Mouse (Mus musculus) heart, adult 8-10 months (tissue): ENCODE results near the gene Mmp25. TPM values are rescaled to one million over a fixed set of nuclear protein-coding genes. Genes with fewer than 3 reads are reported as not detected.

ENCODE experiments used
- DNase-seq: peaks from one replicate; pipeline ENCODE4 v3.0.0; 2022; ENCODE audit warnings: low spot score
- total RNA-seq, 4 experiments: library from RNA; stranded (reverse); gene quantifications; 2 replicates each; pipeline ENCODE4 v1.2.4; 2022

Gene Mmp25
- total RNA-seq, 4 experiments from 2014 or later = 0.06 TPM; not detected in 3

- peak; percentile 24 for DNase-seq
Measured at GRCm38 (mm10) chr17:23664556-23665021, 19.5 kb upstream of the Mmp25 start.

GRCm38 (mm10) chr17:23661526-23661925 lies 16.4 kb upstream of the Mmp25 start:
- DNase-seq = no peak

DNA sequence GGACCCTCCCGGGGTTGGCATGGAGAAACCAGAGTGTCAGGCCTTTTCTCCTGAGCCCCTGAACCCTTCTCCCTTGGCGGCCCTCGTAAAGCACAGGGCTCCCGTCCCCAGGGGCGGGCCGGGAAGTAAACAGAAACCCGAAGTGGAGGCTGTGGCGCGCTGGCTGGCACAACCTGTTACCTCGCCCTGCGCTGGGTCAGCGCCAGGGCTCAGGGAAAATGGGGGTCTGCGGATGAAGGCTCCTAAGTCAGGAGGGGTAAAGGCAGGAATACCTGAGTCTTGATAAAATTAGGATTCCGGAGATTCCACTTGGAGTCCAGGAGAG lies 15.8 kb upstream of the Mmp25 start:
- DNase-seq = no peak

DNA sequence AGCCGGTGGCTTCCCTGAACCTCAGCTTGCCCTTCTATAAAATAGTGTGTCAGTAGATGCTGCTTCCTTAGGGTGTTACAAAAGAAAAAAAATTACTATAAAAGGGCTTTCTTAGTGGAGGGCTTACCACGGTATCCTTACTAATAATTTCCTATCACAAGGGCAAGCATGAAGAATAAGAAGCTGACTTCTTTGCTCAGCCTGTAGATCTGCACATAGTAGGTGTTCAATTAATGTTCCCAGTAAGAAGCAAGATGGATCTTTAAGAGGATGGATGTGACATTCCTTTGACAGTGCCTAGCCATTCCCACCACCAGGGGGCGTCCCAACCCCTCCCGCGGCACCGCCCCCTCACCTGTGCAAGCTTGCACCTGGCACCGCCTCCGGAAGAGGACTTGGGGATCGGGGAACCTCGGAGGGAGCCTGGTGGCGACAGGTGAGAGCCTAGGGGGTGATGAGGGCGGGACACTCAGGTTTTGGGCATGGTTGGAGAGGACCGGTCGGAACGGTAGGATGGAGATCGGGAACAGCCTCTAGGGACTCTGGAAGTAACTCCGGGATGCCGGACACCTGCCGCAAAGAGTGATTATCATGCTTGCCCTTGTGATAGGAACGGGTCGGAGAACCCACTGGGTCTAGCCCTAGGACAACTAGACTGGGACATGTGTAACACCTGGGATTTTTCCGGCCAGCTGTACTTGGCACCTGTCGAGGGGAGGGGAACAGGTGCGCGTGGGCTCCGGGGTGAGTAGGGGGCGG lies 15.2 kb upstream of the Mmp25 start, which contains the start of gene Bicdl2:
Bicdl2 (plus strand) TSS at position 390 of the 759 bp plus-strand sequence.
- DNase-seq = no peak

GRCm38 (mm10) chr17:23658450-23658849 lies 13.4 kb upstream of the Mmp25 start:
- no peak for DNase-seq

DNA sequence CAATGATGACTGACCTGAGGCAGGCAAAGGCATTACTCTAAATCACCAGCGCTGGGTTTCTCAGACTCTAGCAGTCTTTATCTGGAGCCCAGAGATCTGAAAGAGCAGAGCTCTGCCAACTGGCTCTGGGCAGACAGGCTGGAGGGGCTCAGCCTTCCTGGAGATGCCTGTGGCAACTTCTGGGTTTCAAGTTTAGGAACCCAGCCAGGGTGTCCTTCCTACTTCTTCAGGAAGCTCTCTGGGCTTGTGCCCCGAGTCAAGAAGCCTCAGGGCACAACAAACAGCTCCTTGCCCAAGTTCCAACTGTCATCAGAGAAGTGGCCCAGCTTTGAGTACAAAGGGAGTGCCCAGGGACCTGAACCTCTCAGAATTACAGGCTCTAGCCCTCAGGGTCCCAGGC lies 9.3 kb upstream of the Mmp25 start:
- DNase-seq = no peak

DNA sequence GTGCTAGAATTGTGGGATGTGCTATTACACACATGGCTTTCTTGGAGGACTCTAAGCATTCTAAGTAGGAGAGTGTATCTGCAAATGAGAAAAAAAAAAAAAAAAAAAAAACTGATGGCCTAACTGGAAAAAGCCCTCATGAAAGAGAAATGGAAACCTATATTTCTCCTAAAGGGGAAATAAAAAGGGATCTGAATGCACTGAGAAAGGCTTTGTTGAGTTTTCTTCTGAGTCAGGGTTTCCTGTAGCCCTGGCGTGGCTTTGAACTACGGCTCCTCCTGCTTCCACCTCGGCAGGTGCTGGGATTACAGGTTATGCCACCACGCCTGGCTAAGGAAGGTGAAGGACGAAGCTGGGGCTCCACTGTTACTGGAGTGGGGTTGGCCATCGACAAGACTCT lies 8.9 kb upstream of the Mmp25 start:
- no peak for DNase-seq

GRCm38 (mm10) chr17:23653324-23653723 lies 8.2 kb upstream of the Mmp25 start:
- no peak for DNase-seq

DNA sequence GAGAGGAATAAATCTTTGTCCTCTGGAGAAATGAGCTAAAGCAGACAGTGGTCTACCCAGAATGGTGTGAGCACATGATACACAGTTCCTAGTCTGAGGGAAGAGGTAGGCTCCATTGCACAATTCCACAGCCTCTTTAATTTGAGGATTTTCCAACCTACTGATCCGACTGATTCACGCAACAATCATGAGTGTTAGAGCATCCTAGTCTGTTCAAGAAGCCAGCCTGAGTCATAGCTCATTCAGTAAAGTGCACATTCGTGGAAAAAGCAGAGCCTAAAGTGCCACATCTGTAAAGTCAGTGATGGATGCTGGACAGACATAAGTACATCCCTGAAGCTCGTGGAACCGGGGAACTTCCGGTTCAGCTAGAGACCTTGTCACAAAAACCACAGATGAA lies 6.3 kb upstream of the Mmp25 start:
- DNase-seq = no peak

DNA sequence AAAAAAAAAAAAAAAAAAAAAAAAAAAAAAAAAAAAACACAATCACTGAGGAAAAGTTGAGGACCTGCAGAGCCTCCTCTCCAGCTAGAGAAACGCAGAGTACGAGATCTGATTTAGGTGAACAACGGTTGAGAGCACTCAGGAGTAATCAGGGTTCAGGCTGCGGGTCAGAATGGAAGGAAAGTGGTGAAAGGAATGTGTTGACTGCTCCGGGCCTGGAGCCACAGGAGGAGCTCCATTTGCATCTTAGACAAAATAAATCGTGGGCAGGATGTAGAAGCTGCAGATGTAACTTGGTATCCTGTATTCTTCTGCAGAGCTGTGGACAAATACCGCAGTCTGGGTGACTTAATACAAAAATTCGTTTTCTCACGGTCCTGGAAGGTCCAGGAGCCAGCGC lies 817 bp upstream of the Mmp25 start:
- no peak for DNase-seq

GRCm38 (mm10) chr17:23631241-23631640 lies 13.8 kb downstream of the Mmp25 start:
- no peak for DNase-seq

GRCm38 (mm10) chr17:23630195-23631020 lies 14.7 kb downstream of the Mmp25 start:
- peak; percentile 66 for DNase-seq

DNA sequence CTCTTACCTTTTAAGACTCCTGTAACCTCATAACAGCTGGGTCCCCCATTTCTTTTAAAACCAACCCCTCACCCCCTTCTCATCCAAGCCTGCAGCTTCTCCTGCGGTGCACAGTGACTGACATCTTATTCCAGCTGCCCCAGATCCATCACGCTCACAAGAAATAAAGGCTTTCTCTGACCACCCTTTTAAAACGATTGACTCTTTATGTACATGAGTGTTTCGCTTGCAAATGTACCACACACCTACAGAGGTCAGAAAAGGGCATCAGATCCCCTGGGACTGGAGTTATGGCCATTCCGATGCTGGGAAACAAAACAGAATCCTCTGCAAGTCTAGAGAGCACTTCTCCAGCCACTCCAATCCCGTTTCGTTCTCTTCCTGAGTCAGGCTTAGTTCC lies 17.3 kb downstream of the Mmp25 start:
- no peak for DNase-seq

- no peak for DNase-seq
Measured at GRCm38 (mm10) chr17:23620351-23620750, 24.7 kb downstream of the Mmp25 start.

- DNase-seq = no peak
Measured at GRCm38 (mm10) chr17:23617087-23617486, 28.0 kb downstream of the Mmp25 start.

- peak; percentile 13 for DNase-seq
Measured at GRCm38 (mm10) chr17:23610361-23610800, 34.7 kb downstream of the Mmp25 start.

DNA sequence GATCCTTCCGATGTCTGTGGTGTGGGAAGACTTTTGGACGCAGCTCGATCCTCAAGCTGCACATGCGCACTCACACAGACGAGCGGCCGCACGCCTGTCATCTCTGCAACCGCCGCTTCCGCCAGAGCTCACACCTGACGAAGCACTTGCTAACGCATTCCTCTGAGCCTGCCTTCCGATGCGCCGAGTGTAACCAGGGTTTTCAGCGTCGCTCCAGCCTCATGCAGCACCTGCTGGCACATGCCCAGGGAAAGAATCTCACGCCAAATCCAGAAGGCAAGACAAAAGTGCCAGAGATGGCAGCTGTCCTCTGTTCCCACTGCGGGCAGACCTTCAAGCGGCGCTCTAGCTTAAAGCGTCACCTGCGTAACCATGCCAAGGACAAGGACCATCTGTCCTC lies 35.5 kb downstream of the Mmp25 start:
- DNase-seq = no peak

- no peak for DNase-seq
Measured at GRCm38 (mm10) chr17:23605220-23605619, 39.9 kb downstream of the Mmp25 start.

GRCm38 (mm10) chr17:23604394-23604793 lies 40.7 kb downstream of the Mmp25 start:
- no peak for DNase-seq

DNA sequence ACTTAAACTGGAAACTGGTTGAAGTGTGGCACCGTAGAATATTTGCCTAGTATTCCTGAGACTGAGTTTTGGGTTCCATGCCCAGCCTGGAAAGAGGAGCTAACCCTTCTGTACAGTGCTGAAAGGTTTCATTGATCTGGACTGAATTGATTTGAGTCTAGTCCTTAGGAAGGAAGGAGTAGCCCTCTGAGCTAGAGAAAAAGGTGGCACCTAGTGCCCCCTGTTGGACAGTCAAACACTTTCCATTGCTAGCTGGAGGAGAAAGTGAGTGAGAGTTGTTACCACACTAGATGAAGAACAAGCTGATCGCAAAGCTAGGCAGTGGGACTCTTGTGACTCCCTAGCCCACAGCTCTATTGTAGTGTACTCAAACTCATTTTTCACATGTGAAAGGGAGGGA lies 41.5 kb downstream of the Mmp25 start:
- no peak for DNase-seq

- no peak for DNase-seq
Measured at GRCm38 (mm10) chr17:23603077-23603476, 42.0 kb downstream of the Mmp25 start.

DNA sequence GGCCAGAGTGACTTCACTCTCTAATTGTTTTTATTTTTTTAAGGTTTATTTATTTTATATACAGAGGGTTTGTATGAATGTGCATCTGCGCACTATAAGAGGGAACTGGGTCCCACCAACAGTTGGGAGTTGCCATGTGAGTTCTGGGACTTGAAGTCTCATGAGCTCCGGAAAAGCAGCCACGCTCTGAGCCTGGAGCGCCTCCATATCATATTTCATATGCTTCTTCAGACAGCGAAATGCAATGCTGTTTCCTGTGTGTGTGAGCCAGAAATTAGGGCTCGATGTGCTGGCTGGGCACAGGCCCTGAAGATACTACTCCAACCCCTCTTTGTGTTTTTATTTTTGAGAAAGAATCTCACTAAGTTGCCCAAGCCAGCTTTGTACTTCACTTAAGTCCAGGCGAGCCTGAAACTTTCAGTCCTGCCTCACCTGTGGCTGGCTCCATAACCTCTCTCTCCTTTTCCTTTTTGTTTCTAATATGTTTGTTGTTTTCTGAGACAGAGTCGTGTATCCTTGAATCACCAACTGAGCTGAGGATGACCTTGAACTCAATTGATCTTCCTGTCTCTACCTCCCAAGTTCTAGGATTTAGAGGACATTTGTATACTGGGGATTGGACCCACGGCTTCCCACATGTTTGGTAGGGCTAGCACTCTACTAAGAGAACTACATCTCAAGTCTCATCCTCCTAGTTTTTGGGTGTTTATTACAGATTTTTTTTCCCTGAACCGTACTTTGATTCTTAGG lies 43.1 kb downstream of the Mmp25 start:
- DNase-seq = no peak
